Mouse (Mus musculus) spleen, adult 2 months (tissue): ENCODE results near the gene Gm7075. TPM values are rescaled to one million over a fixed set of nuclear protein-coding genes. Genes with fewer than 3 reads are reported as not detected.
"Not testable (repeated sequence)": the region's sequence is repeated elsewhere in the genome, so short reads cannot be mapped to it uniquely, and the experiment has no call there.

Experiments
- DNase-seq, 2 experiments: peaks; one replicate each; pipeline versions ENCODE4 v3.0.0 to v3.0.0-alpha.2; 2012 to 2021; ENCODE audit warnings: low spot score in 2 of 2, low read depth in 1 of 2
- H3K27ac ChIP-seq: fragments of 200-500 bp; 2 replicates; pipeline ENCODE4 v1.5.1; 2012; ENCODE audit warnings: low read length, inconsistent platforms; ENCODE audit not compliant: insufficient read depth
- H3K27me3 ChIP-seq: fragments of 200-500 bp; 2 replicates; pipeline ENCODE4 v1.6.1; 2012; ENCODE audit warnings: mild to moderate bottlenecking, moderate library complexity, low read length, inconsistent platforms; ENCODE audit not compliant: control insufficient read depth, insufficient read depth
- H3K36me3 ChIP-seq: fragments of 200-500 bp; 2 replicates; pipeline ENCODE4 v1.6.1; 2012; ENCODE audit warnings: mild to moderate bottlenecking, low read length, inconsistent platforms; ENCODE audit not compliant: control insufficient read depth, insufficient read depth
- H3K4me1 ChIP-seq: fragments of 200-500 bp; 2 replicates; pipeline ENCODE4 v1.6.1; 2011; ENCODE audit warnings: inconsistent platforms; ENCODE audit not compliant: control insufficient read depth, insufficient read depth, insufficient read length
- H3K4me3 ChIP-seq: fragments of 200-500 bp; 2 replicates; pipeline ENCODE4 v1.5.1; 2011; ENCODE audit warnings: mild to moderate bottlenecking, inconsistent platforms; ENCODE audit not compliant: insufficient read depth, insufficient read length; ENCODE audit errors: extremely low read depth
- CTCF ChIP-seq: fragments of 200-500 bp; IDR thresholded peaks from 2 replicates; pipeline ENCODE4 v1.5.1; 2011; ENCODE audit warnings: mild to moderate bottlenecking, inconsistent platforms; ENCODE audit not compliant: insufficient read depth, insufficient read length, insufficient replicate concordance; ENCODE audit errors: extremely low read depth
- POLR2A ChIP-seq: fragments of 200-500 bp; IDR thresholded peaks from 2 replicates; pipeline ENCODE4 v1.6.1; 2011; ENCODE audit warnings: low read depth, low read length, inconsistent platforms
- WGBS: fragments of 180-500 bp; shearing (Covaris S2); methylation state at CpG from one replicate; pipeline ENCODE4 v1.1.7; 2018; 5-methylcytosine and 5-hydroxymethylcytosine counted together
- polyA plus RNA-seq: library from polyadenylated mRNA; depleted of rRNA; stranded (reverse); fragments of >200 nt; gene quantifications from 2 replicates; pipeline ENCODE4 v1.2.3, GENCODE M21; 2012

The Gm7075 gene
- polyA plus RNA-seq, 1 experiment, result not detected

- H3K4me1 ChIP-seq, result no peaks in the 10 kb centered on the region
- H3K27ac ChIP-seq, result no peak overlapping the region
- no peaks in the 10 kb centered on the region for H3K27me3 ChIP-seq
- no peak for TF ChIP-seq CTCF
- no peak for TF ChIP-seq POLR2A
- no peak overlapping the region for H3K4me3 ChIP-seq
- WGBS, result 93% methylated on average over 10 of the region's 10 CpGs
- no peaks in the 10 kb centered on the region for H3K36me3 ChIP-seq
- DNase-seq, result no peak
These were observed 24.6 kb downstream of the Gm7075 start for GRCm38 (mm10) chr10:63396963-63397362.

- no peak for DNase-seq
- Histone ChIP-seq H3K4me3 (no peak overlapping the region), H3K4me1 (peaks cover 2% of the 10 kb centered on the region; the same call in 1 of the 2 replicates), H3K27ac (no peak overlapping the region), H3K27me3 (no peaks in the 10 kb centered on the region), H3K36me3 (no peaks in the 10 kb centered on the region)
- WGBS, result 63% methylated on average over 4 of the region's 4 CpGs
- TF ChIP-seq CTCF (no peak), POLR2A (no peak)
These were observed 32.6 kb downstream of the Gm7075 start for GRCm38 (mm10) chr10:63388948-63389347.

GRCm38 (mm10) chr10:63386991-63387390 is 34.6 kb downstream of the Gm7075 start:
- 4% methylated on average over 10 of the region's 10 CpGs for WGBS
- peaks cover 2% of the 10 kb centered on the region; the same call in 1 of the 2 replicates for H3K4me1 ChIP-seq
- no peak overlapping the region for H3K27ac ChIP-seq
- TF ChIP-seq POLR2A (no peak), CTCF (no peak)
- no peak for DNase-seq
- peak overlapping the region; percentile 66 for H3K4me3 ChIP-seq
- H3K36me3 ChIP-seq, result no peaks in the 10 kb centered on the region
- H3K27me3 ChIP-seq, result no peaks in the 10 kb centered on the region

- Histone ChIP-seq H3K4me3 (peak overlapping the region; percentile 66), H3K4me1 (peaks cover 2% of the 10 kb centered on the region; the same call in 1 of the 2 replicates), H3K27ac (no peak overlapping the region), H3K27me3 (no peaks in the 10 kb centered on the region), H3K36me3 (no peaks in the 10 kb centered on the region)
- WGBS, result under 1% methylated on average over 19 of the region's 19 CpGs
- TF ChIP-seq CTCF, result no peak
- peak; percentile 39; the same call in 1 of the 2 replicates for TF ChIP-seq POLR2A
- DNase-seq, result peak; percentile 47 to 67
These were observed 35.1 kb downstream of the Gm7075 start for GRCm38 (mm10) chr10:63386444-63386843.

GRCm38 (mm10) chr10:63385897-63386296 is 35.7 kb downstream of the Gm7075 start:
- 26% methylated on average over 5 of the region's 5 CpGs for WGBS
- H3K36me3 ChIP-seq, H3K4me3 ChIP-seq, DNase-seq, H3K27me3 ChIP-seq, H3K4me1 ChIP-seq, H3K27ac ChIP-seq: not testable (repeated sequence)

- 1% methylated on average over 28 of the region's 28 CpGs for WGBS
- Histone ChIP-seq H3K27ac (peak within 1 kb of the TSS; percentile 35; the same call in 1 of the 2 replicates), H3K4me1 (0 out of 2 replicates have a peak, but pooled peaks cover 2% of the 10 kb centered on the region), H3K36me3 (no peaks in the 10 kb centered on the region), H3K27me3 (no peaks in the 10 kb centered on the region), H3K4me3 (peak within 1 kb of the TSS; percentile 63)
- DNase-seq, result peak; percentile 74 to 95
- TF ChIP-seq CTCF (peak; percentile 61; the same call in 1 of the 2 replicates), POLR2A (peak; percentile 60)
These were observed 39.0 kb downstream of the Gm7075 start, which contains the start of gene Dnajc12 for GRCm38 (mm10) chr10:63382372-63383279. Gene Dnajc12, plus strand, starts transcription at chr10:63382443.
